ENCODE assay signal across 8 mouse cellular contexts in genomic region chr17:31520895-31521294, GRCm38 (mm10). TPM values are rescaled to one million over a fixed set of nuclear protein-coding genes. Genes with fewer than 3 reads are reported as not detected.
DNase-seq lines count a peak whose midpoint lies in the region; ATAC-seq and TF ChIP-seq lines count a peak whose summit lies in the region.

No protein-coding gene starts in this region.

- H3K27ac ChIP-seq in layer of hippocampus, adult 2 months, result peak overlapping the region; percentile 98
- peak overlapping the region; percentile 85 for H3K27ac ChIP-seq in forebrain, embryonic 15.5 days (replicated peaks)
- H3K27ac ChIP-seq in hindbrain, embryonic 13.5 days, result peak overlapping the region; percentile 82
- H3K27ac ChIP-seq in limb, embryonic 14.5 days (replicated peaks; ENCODE audit: low read depth, low read length), result 0 out of 2 replicates have a peak overlapping the region, but pooled peaks have one; percentile 26
- H3K27ac ChIP-seq in neural tube, embryonic 13.5 days (replicated peaks), result peak overlapping the region; percentile 87

- 14% methylated on average over 3 of the region's 3 CpGs for WGBS in forebrain, embryonic 15.5 days
- WGBS in hindbrain, embryonic 13.5 days, result 19% methylated on average over 3 of the region's 3 CpGs
- 10% methylated on average over 3 of the region's 3 CpGs for WGBS in limb, embryonic 14.5 days
- WGBS in neural tube, embryonic 13.5 days, result 20% methylated on average over 3 of the region's 3 CpGs

- H3K4me1 ChIP-seq in forebrain, embryonic 15.5 days, result peaks cover 30% of the 10 kb centered on the region
- peaks cover 43% of the 10 kb centered on the region for H3K4me1 ChIP-seq in hindbrain, embryonic 13.5 days (replicated peaks)
- H3K4me1 ChIP-seq in limb, embryonic 14.5 days (ENCODE audit: control insufficient read depth, insufficient read depth, low read length), result peaks cover 15% of the 10 kb centered on the region
- peaks cover 41% of the 10 kb centered on the region for H3K4me1 ChIP-seq in neural tube, embryonic 13.5 days (replicated peaks)

- peak overlapping the region; percentile 66; the same call in 1 of the 2 replicates for H3K9ac ChIP-seq in forebrain, embryonic 15.5 days (replicated peaks)
- H3K9ac ChIP-seq in hindbrain, embryonic 13.5 days, result peak overlapping the region; percentile 77
- H3K9ac ChIP-seq in limb, embryonic 14.5 days (ENCODE audit: low read depth, low read length, severe bottlenecking), result peak overlapping the region; percentile 59
- peak overlapping the region; percentile 83 for H3K9ac ChIP-seq in neural tube, embryonic 13.5 days

- no peaks in the 10 kb centered on the region for H3K9me3 ChIP-seq in forebrain, embryonic 15.5 days
- no peaks in the 10 kb centered on the region for H3K9me3 ChIP-seq in hindbrain, embryonic 13.5 days
- H3K9me3 ChIP-seq in limb, embryonic 14.5 days (ENCODE audit: control insufficient read depth, low read length), result no peaks in the 10 kb centered on the region
- no peaks in the 10 kb centered on the region for H3K9me3 ChIP-seq in neural tube, embryonic 13.5 days

- H3K4me3 ChIP-seq in layer of hippocampus, adult 2 months, result peak overlapping the region; percentile 99
- H3K4me3 ChIP-seq in forebrain, embryonic 15.5 days, result peak overlapping the region; percentile 69
- H3K4me3 ChIP-seq in hindbrain, embryonic 13.5 days, result peak overlapping the region; percentile 60
- peak overlapping the region; percentile 75 for H3K4me3 ChIP-seq in limb, embryonic 14.5 days (replicated peaks; ENCODE audit: low read length)
- peak overlapping the region; percentile 76 for H3K4me3 ChIP-seq in neural tube, embryonic 13.5 days

- H3K27me3 ChIP-seq in forebrain, embryonic 15.5 days, result no peaks in the 10 kb centered on the region
- no peaks in the 10 kb centered on the region for H3K27me3 ChIP-seq in hindbrain, embryonic 13.5 days
- H3K27me3 ChIP-seq in limb, embryonic 14.5 days (ENCODE audit: control insufficient read depth, insufficient read depth, low read length), result no peaks in the 10 kb centered on the region
- no peaks in the 10 kb centered on the region for H3K27me3 ChIP-seq in neural tube, embryonic 13.5 days

- DNase-seq in layer of hippocampus, adult 2 months (ENCODE audit: low spot score in 2 of 2), result no peak
- no peak for DNase-seq in layer of hippocampus, adult 9-10 months (ENCODE audit: low spot score)
- peak; percentile 83 for DNase-seq in brain, embryonic 14.5 days (ENCODE audit: low read depth)
- DNase-seq in limb, embryonic 14.5 days (ENCODE audit: low spot score), result peak; percentile 64

- TF ChIP-seq CTCF in layer of hippocampus, adult 2 months (conservative IDR thresholded peaks at IDR 0.05), result no peak
- no peak for TF ChIP-seq CTCF in brain, embryonic 14.5 days (IDR thresholded peaks at IDR 0.05; ENCODE audit: borderline replicate concordance, extremely low read depth, insufficient read depth, insufficient read length)

- TF ChIP-seq POLR2A in brain, embryonic 14.5 days (IDR thresholded peaks at IDR 0.05; ENCODE audit: borderline replicate concordance, extremely low read depth, insufficient read depth, insufficient read length, poor library complexity, severe bottlenecking), result no peak
- TF ChIP-seq POLR2A in limb, embryonic 14.5 days (IDR thresholded peaks at IDR 0.05; ENCODE audit: borderline replicate concordance, extremely low read depth, insufficient read depth, insufficient read length), result no peak

- no peak for ATAC-seq in forebrain, embryonic 15.5 days (replicated peaks)
- no peak for ATAC-seq in hindbrain, embryonic 13.5 days (ENCODE audit: low FRiP score)
- no peak for ATAC-seq in limb, embryonic 14.5 days (ENCODE audit: low FRiP score, low read depth)
- peak; percentile 4; the same call in 1 of the 2 replicates for ATAC-seq in neural tube, embryonic 13.5 days (ENCODE audit: low read depth)
- ATAC-seq in activated CD4-positive, CD25-positive, alpha-beta regulatory T cell, adult 4 months, result no peak

- H3K4me2 ChIP-seq in forebrain, embryonic 15.5 days (replicated peaks), result peak overlapping the region; percentile 57
- H3K4me2 ChIP-seq in hindbrain, embryonic 13.5 days, result peak overlapping the region; percentile 75
- H3K4me2 ChIP-seq in limb, embryonic 14.5 days (replicated peaks; ENCODE audit: low read depth, low read length, severe bottlenecking), result peak overlapping the region; percentile 76
- peak overlapping the region; percentile 65 for H3K4me2 ChIP-seq in neural tube, embryonic 13.5 days

- H3K36me3 ChIP-seq in forebrain, embryonic 15.5 days, result peaks cover 7% of the 10 kb centered on the region
- H3K36me3 ChIP-seq in hindbrain, embryonic 13.5 days, result peaks cover 20% of the 10 kb centered on the region
- H3K36me3 ChIP-seq in limb, embryonic 14.5 days (ENCODE audit: control insufficient read depth, insufficient read depth, low read length), result peaks cover 27% of the 10 kb centered on the region
- H3K36me3 ChIP-seq in neural tube, embryonic 13.5 days, result peaks cover 23% of the 10 kb centered on the region

RNA-seq across cellular contexts. Expression of gene Ndufv3, which starts 1.0 kb away (rescaled TPM):
- 100 to 1,000 TPM; 257 to 258 TPM for total RNA-seq in layer of hippocampus, adult 2 months (2021)
- 150 and 186 TPM in 2 replicates for polyA plus RNA-seq in brain, embryonic 14.5 days (2012; rRNA removed)
- 334 and 349 TPM in 2 replicates for polyA plus RNA-seq in forebrain, embryonic 15.5 days (2015; fragmentation: Nextera tagmentation; extraction: Ambion mirVana)
- polyA plus RNA-seq in hindbrain, embryonic 13.5 days (2015; fragmentation: Nextera tagmentation; extraction: Ambion mirVana), result 399 and 414 TPM in 2 replicates
- polyA plus RNA-seq in limb, embryonic 14.5 days (2012; rRNA removed), result 86.4 and 103 TPM in 2 replicates
- polyA plus RNA-seq in limb, embryonic 14.5 days (2014; fragmentation: Nextera tagmentation; extraction: Ambion mirVana), result 277 and 285 TPM in 2 replicates
- polyA plus RNA-seq in neural tube, embryonic 13.5 days (2015; fragmentation: Nextera tagmentation; extraction: Ambion mirVana), result 405 and 454 TPM in 2 replicates
- polyA plus RNA-seq in activated CD4-positive, CD25-positive, alpha-beta regulatory T cell, adult 4 months (2017; shearing (Covaris generic)), result 100 to 1,000 TPM; 248 to 290 TPM

RNA-seq across cellular contexts. Expression of gene Wdr4, which starts 1.1 kb away (rescaled TPM):
- total RNA-seq in layer of hippocampus, adult 2 months (2021), result 10 to 100 TPM; 25.9 to 29.9 TPM
- 40.9 and 50.4 TPM in 2 replicates for polyA plus RNA-seq in brain, embryonic 14.5 days (2012; rRNA removed)
- 40.3 and 41.5 TPM in 2 replicates for polyA plus RNA-seq in forebrain, embryonic 15.5 days (2015; fragmentation: Nextera tagmentation; extraction: Ambion mirVana)
- polyA plus RNA-seq in hindbrain, embryonic 13.5 days (2015; fragmentation: Nextera tagmentation; extraction: Ambion mirVana), result 33.2 and 38.5 TPM in 2 replicates
- 45.0 and 52.6 TPM in 2 replicates for polyA plus RNA-seq in limb, embryonic 14.5 days (2012; rRNA removed)
- polyA plus RNA-seq in limb, embryonic 14.5 days (2014; fragmentation: Nextera tagmentation; extraction: Ambion mirVana), result 29.6 and 31.5 TPM in 2 replicates
- polyA plus RNA-seq in neural tube, embryonic 13.5 days (2015; fragmentation: Nextera tagmentation; extraction: Ambion mirVana), result 31.7 and 32.1 TPM in 2 replicates
- 10 to 100 TPM; 14.4 to 16.2 TPM for polyA plus RNA-seq in activated CD4-positive, CD25-positive, alpha-beta regulatory T cell, adult 4 months (2017; shearing (Covaris generic))

RNA-seq across cellular contexts. Expression of gene Pknox1, which starts 43.6 kb away (rescaled TPM):
- total RNA-seq in layer of hippocampus, adult 2 months (2021), result 10 to 100 TPM; 13.6 to 14.6 TPM
- polyA plus RNA-seq in brain, embryonic 14.5 days (2012; rRNA removed), result 32.2 and 36.8 TPM in 2 replicates
- polyA plus RNA-seq in forebrain, embryonic 15.5 days (2015; fragmentation: Nextera tagmentation; extraction: Ambion mirVana), result 31.3 and 33.2 TPM in 2 replicates
- polyA plus RNA-seq in hindbrain, embryonic 13.5 days (2015; fragmentation: Nextera tagmentation; extraction: Ambion mirVana), result 42.5 and 48.2 TPM in 2 replicates
- polyA plus RNA-seq in limb, embryonic 14.5 days (2012; rRNA removed), result 30.1 and 34.6 TPM in 2 replicates
- polyA plus RNA-seq in limb, embryonic 14.5 days (2014; fragmentation: Nextera tagmentation; extraction: Ambion mirVana), result 35.8 and 39.4 TPM in 2 replicates
- 48.0 and 52.6 TPM in 2 replicates for polyA plus RNA-seq in neural tube, embryonic 13.5 days (2015; fragmentation: Nextera tagmentation; extraction: Ambion mirVana)
- 10 to 100 TPM; 42.0 to 44.1 TPM for polyA plus RNA-seq in activated CD4-positive, CD25-positive, alpha-beta regulatory T cell, adult 4 months (2017; shearing (Covaris generic))

Comparison
In these comparisons a context has a peak if more than half of its experiments do, and no peak if none do; other contexts are left out.
1. DNase-seq: peak in brain, embryonic 14.5 days (single experiment) and limb, embryonic 14.5 days (single experiment); none in layer of hippocampus, adult 2 months (0 of 2) and layer of hippocampus, adult 9-10 months (single experiment).
2. H3K27ac ChIP-seq: peak in every context shown above with its lines; median percentile 98 in layer of hippocampus, adult 2 months; 87 in neural tube, embryonic 13.5 days; 85 in forebrain, embryonic 15.5 days; 82 in hindbrain, embryonic 13.5 days; 26 in limb, embryonic 14.5 days.
3. Peak in every context shown above with its lines, with median percentiles within 50 percentile points of each other: H3K4me3 ChIP-seq, H3K4me2 ChIP-seq and H3K9ac ChIP-seq.